Mouse (Mus musculus) retina, embryonic 14.5 days (tissue): ENCODE data around the gene Sat2.
A peak's percentile ranks its signal among the peaks of the same experiment; 100 is the strongest.
"Not testable (repeated sequence)": the region's sequence is repeated elsewhere in the genome, so short reads cannot be mapped to it uniquely, and the experiment has no call there.

Source experiments
- DNase-seq: peaks from one replicate; pipeline ENCODE4 v3.0.0-alpha.2; 2015; ENCODE audit warnings: low spot score

The Sat2 gene

DNA sequence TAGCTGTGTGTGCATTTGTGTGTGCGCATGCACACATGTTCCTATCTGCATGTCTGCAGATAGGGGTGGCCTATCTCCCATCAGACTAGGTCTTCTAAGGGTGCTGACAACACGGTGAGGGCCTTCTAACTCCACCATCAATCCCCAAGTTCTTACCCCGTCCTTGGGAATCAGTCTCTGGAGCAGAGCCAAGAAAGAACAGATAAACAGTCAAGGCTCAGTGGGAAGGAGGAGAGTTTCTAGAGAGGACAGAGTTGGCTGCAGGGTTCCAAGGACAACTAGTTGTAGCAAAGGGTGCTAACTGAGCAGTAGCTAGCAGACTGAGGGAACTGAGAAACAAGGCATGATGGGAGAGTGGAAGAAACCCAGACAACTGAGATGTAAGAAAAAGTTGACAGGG lies 20.1 kb upstream of the Sat2 start:
- no peak for DNase-seq

DNA sequence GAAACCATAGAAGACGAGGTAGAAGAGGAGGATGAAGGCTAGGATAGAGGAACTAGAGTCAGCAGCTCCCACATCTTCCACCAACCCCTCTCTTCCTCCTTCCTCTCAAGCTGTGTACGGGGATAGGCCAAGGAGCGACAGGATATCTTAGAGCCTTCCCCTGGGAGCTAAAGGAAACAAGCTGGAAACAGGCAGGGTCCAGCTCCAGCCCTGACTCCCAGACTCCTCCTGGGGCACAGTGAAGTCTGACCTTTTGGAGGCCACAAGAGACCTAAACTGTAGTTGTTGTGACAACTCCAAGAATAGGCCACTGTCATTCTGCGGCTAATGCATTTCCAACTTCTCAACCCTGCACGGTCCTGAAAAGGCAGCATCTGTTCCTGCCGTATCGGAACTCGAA lies 18.3 kb upstream of the Sat2 start:
- no peak for DNase-seq

DNA sequence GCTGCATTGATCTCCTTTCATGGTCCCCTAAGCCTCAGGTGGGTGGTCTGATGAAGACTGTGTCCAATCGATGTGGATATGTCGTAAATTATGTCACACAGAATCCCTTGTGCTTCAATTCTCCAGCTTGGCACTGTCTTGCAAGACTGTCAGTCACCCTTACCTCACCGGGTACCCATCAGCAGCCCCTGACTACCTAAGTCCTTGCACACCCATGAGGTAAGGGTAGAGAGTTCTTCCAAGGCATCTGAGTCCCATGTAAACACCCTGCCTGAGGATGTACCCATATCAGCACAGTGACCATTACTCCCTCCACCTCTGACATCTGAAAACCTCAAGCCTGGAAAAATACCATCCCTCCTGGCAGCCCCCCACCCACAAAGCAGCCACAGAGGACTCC lies 17.5 kb upstream of the Sat2 start:
- DNase-seq, result peak; percentile 31

DNA sequence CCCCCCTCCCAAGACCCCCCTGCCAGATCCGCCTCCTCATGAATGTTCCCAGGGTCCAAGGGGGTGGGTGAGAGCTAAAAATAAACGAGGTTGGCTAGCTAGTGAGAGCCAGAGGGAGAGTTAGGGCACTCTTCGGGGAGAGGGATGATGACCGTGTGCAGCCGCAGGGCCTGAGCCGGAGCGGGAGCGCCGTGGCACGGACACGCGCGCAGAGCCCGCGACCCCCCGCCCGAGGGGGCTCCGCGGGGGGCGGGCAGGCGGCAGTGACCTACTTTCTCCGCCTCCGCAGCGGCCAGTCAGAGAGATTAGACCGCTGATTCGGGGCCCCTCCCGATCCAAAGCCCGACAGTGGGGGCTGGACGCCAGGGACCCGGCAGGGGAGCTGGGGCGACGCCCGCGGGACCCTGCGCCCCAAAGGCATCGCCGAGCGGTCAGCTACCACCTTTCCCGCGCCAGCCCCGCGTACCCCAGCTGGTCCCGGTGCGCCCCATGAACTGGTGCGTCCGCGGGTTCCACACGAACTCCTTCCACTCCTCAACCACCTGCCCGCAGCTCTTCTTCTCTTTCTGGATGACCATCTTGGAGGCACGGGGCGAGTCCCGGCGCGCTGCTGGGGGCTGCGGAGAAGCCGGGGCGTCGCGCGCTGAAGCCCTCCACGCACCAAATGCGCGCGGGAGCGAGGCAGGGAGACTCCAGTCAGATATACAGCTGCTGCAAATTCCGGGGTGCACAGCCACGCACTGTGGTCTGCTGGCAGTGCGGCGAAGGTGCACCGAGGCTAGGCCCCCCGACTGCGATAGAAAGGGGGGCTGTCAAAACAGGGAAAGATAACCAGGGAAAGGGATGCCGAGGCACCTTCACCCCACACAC lies 16.8 kb upstream of the Sat2 start:
- DNase-seq, result peak; percentile 65

DNA sequence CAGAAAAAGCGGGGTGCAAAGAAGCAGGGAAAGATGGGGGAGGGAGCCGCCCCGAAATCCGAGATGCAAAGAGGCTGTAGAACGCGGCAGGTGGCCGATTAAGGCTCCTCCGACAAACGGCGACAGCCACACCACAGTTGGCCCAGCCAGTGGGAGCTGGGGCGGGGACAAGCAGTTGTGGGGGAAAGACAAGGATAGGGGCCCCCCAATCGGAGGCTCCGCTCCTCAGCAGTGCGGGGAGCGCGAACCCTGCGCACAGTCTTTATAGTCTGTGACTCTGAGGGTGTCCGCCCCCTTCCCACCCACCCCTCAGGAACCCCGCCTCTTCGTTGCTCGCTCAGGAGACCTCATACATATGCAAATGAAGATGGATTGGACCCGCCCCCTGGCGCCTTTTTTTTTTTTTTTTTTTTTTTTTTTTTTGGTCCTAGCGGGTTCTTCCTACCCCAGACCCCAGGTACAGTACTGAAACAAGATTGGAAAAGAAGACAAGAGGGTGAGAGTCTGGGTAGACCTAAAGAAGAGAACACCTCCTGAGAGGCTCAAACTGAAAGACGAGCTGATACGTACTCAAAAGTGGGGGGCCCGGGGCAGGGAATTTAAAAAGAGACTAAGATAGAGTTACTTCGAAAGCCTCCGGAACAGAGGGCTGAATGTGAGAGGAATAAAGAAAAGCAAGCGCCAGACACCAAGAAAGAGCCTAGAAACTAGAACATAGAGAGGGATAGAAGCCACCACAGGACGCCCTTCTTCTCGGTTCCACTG lies 15.9 kb upstream of the Sat2 start, which contains the start of gene Atp1b2:
Atp1b2 (minus strand) TSS at position 217 of the 765 bp plus-strand sequence.
- DNase-seq, result peak; percentile 87

DNA sequence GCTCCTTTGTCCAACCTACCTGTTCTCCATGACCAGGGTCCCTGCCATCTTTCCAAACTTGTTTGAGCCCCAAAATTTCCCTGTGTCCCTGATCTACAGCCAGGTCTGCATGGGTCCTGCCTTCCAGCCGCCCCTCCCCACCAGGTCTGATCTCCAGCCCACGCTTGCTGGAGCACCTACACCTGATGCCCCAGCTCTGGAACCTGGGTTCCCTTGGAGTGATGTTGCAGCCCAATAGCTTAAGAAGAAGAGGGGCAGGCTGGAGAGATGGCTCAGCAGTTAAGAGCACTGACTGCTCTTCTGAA lies 15.4 kb upstream of the Sat2 start:
- DNase-seq, result no peak

DNA sequence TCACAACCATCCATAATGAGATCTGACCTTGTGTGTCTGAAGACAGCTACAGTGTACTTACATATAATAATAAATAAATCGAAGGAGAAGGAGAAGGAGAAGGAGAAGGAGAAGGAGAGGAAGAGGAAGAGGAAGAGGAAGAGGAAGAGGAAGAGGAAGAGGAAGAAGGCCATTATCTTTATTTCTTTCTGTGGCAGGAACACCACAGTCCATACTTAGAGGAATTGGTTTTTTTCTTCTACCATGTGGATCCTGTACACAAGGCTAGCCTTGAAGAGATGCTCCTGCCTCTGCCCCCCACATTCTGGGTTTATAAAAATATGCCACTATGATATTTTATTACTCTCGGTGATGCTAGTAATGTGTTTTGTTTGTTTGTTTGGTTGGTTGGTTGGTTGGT lies 15.0 kb upstream of the Sat2 start:
- DNase-seq, result no peak

DNA sequence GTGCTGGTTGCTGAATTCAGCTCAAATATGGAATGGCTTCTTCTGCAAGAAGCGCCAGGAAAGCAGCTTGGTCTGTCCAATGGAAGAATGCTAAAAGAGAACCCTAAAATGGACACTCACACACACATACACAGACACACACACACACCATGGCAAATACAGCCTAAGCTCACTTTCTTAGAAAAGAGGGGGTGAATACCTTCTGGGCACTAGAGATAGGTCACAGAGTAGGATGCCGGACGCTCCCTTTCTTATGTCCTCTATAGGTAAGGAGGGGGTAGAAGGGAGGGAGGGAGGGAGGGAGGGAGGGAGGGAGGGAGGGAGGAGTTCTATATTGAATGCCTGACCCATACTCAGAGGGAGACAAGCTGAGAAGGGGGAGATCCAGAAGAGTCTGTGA lies 13.3 kb upstream of the Sat2 start:
- no peak for DNase-seq

DNA sequence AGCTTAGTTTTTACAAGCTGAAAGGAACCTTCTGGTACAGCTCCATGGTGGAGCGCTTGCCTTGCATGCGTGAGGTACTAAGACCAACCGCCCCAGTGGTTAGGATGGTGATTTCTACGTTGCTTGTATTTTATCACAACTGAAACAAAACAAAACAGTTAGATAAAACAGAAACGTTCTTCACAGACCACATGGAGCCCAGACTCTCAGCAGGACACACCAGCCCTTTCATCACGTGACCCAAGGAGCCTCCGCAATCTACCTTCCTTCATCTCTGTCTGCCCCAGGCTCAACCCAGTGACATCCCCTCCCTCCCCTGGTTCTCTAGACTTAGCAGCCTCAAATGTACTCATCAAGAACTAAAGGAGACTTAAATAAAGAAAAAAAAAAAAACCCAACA lies 12.4 kb upstream of the Sat2 start:
- DNase-seq, result no peak

DNA sequence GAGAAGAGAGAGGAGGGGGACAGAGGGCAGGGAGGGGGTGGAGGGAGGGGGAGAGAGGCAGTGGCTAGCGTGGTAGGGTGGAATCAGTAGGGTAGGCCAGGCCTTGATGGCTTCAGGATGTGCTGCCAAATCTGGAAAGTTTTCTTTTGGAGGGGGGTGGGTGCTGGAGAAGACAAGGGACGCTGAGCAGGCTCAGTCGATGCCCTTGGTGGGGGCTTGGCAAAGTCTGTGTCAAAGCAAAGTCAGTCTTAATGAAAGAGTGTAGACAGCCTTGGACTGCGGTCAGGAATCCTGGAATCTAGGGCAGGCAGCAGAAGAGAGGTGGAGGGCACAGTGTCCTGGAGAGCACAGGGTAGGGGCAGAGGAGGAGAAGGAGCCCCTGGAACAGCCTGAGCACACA lies 10.9 kb upstream of the Sat2 start:
- DNase-seq, result no peak

DNA sequence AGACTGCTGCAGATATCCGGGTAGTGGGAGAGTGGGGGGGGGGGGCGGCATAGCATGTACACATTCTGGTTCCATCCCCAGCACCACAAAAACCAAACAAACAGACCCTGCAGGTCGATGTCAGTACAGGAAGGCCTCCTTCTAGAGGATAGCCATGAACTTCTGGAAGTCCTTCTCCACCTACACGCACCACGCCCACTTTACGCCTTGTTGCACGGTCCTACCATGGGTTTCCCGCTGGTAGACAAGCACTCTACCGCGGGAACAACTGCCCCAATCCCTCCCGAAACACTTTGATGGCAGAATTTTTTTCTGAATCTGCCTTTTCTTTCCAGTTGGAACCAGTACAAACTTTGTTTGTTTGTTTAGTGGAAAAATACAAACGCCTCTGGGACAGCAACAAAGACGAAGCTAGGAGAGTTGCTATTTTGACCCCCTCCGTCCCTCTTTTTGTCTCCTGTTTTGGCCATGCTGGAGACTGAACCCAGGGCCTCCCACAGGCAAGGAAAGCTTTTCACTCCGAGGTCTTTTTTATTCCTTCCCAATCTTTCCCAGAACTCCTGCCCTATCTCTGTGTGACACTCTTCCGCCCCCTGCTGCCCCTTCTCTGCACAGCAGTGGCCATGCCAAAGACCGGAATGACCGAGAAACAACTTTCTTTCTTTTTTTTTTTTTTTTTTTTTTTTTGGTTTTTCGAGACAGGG lies 8.1 kb upstream of the Sat2 start:
- DNase-seq, result peak; percentile 91

DNA sequence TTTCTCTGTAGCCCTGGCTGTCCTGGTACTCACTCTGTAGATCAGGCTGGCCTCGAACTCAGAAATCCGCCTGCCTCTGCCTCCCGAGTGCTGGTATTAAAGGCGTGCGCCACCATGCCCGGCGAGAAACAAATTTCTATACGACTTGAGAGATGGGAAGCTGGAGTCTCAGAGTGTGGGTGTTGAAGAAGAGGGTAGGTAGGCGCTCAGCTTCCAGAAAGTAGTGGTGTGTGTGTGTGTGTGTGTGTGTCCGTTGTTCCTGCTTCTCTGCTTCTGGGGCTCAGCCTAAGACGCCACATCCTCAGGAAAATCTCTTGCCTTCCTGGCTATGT lies 7.6 kb upstream of the Sat2 start:
- not testable (repeated sequence) for DNase-seq

DNA sequence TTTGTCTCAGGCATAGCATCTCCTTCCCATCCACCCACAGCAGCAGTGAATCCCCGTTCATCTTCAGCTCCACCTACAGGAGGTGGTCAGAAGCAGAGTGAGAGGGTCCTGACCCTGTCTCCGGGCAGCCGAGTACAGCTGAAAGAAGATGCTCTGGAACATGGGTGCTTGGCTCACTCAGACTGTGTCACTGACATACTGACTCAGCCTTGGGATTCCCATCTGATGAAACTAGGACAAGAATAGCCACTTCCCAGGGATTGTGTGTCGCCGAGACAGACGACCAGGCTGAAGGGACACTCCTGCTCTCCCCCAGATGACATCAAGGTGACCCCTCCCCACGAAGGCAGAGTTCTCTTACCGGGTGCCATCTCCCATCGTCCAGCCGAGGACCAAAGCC lies 5.0 kb upstream of the Sat2 start:
- DNase-seq, result no peak

DNA sequence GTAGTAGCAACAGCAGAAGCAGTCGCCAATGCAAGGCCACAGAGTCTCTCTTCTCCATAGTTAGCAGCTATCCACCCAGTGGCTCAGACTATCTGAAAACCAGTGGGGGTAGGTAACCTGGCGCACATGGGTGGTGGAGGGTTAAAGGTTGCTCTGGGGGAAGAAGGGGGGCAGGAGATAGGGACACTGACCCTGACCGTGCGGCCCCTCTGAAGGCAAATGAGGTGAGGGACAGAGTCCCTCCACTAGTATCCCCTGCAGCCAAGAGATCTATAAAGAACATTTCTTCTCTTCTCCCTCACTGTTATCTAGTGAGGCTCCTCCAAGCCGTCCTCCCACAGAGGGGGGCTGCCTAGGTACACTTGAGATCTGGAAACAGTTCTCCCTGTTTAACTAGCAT lies 4.0 kb upstream of the Sat2 start, which contains the start of gene Shbg:
Shbg (minus strand) TSS at position 101 of the 400 bp plus-strand sequence.
- DNase-seq, result no peak

DNA sequence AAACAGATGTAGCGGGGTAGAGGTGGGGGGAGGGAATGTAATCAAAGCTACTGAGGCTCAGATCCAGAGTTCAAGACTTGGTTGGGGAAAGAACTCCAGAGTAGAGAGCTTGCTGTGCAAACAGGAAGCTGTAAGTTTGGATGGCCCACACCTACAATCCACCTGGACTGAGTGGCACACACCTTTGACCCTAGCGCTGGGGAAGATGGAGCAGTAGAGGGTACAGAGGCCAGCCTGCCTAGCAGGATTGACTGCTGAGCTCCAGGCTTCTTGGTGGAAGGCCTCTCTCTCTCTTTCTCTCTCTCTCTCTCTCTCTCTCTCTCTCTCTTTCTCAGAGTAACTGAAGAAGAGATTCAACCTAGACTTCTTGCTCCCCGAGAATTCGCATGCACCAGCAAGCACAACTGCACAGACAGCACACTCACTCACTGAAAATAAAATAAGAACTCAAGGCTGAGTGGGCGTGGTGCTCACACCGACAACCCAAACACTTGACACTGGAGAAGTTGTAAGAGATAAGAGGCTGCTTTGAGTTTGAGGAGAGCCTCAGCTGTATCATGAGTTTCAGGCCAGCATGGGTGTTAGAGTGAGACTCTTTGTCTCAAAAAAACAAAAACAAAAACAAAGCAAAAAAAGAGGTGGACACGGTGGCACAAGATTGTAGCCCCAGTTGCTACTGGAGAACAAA lies 1.3 kb upstream of the Sat2 start:
- DNase-seq, result no peak

DNA sequence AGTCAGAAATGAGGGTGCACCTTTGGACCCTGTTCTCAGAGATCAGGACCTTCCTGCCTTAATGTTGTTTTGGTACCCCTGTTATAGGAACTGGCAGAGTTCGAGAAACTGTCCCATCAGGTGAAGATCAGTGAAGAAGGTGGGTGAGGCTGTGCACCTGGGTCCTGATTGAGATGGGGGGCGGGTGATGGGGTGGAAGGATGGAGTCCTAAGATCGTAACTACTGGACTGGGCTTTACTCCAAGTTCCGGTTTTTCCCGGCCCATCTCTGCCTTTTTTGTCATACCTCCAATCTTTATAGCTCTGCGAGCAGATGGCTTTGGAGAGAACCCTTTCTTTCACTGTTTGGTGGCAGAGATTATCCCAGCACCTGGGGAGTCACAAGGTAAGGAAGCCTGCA lies 582 bp downstream of the Sat2 start:
- no peak for DNase-seq

DNA sequence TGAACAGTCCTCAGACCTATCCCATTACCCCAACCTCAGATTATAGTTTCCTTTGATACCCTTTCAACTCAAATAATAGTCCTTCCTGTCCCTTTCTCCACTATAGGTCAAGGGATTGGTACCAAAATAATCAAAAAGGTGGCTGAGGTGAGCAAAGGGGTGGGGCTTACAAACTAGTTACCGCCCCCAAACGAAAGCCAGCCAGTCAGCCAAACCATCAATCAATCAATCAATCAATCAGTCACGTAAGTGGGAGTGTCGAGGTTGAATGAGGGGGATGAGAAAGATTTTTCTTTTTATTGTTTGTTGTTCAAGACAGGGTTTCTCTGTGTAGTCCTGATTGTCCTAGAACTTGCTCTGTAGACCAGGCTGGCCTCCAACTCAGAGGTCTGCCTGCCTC lies 1.2 kb downstream of the Sat2 start:
- DNase-seq, result no peak

DNA sequence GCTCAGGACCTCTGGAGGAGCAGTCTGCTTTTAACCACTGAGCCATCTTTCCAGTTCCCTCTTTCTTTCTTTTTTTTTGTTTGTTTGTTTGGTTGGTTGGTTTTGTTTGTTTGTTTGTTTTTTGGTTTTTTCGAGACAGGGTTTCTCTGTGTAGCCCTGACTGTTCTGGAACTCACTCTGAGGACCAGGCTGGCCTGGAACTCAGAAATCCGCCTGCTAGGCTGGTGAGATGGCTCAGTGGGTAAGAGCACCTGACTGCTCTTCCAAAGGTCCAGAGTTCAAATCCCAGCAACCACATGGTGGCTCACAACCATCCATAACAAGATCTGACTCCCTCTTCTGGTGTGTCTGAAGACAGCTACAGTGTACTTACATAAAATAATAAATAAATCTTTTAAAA lies 2.5 kb downstream of the Sat2 start:
- DNase-seq, result not testable (repeated sequence)

DNA sequence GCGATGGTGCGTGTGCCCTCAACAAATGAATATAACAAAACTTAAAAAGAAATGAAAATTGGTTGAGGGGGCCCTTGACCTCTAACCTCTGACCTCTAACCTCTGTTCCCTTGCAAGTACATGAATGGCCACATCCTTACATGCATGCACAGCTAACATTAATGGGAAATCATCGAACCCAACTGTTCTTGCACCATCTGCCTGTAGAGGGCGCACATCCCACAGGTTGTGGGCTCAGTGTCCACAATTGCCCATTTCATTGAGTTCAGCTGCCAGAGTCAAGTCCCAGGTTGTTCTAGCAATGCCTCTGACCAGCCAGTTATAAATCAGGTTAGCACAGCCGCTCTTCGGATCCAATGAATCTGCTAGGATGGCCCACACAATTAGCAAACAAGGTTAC lies 6.5 kb downstream of the Sat2 start:
- peak; percentile 90 for DNase-seq

DNA sequence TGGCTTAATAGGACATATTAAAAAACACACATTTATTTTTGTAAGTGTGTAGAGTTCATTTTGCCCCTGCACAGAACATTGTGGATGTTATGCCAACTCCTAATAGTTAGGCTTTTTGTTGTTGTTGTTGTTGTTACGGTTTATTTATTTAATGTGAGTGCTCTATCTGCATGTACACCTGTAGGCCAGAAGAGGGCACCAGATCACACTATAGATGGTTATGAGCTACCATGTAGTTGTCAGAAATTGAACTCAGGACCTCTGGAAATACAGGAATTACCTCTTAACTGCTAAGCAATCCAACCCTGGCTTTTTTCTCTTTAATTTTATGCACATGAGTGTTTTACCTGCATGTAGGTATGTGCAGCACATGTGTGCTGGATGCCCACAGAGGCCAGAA lies 8.0 kb downstream of the Sat2 start:
- DNase-seq, result peak; percentile 47

DNA sequence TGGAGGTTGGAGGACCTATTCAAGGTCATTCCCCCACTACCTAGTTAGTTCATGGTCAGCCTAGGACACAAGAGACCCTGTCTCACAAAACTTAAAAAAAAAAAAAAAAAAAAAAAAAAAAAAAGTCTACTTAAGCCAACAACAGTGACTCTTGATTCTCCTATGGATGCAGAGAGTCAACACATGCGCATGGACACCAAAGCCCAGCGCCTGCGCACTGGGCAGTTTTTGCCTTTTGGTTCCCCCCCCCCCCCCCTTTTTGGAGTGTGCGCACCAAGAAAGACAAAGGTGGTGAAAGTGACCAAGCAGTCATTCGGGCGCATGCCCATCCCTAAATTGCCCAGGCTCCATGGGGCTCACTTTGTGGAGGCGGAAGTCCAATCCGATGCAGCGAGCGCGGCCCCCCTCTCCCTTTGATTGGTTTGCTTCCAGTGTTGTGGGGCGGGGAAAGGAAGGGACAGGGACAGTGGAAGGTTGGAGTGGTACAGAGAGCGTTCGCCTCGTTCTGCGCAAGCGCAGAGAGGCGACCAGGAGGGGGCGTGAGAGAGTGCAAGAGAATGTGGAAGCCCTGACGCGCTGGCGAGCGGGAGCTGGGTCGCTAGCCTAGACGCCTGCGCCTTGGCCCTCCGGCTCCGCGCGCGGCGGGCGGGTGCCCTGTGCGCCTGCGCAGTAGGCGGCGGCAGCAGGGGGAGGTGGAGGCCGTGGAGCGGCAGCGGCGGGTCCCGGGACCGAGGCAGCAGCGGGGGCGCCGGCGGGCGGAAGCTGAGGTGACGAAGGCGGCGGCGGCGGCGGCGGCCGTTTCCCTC lies 10.7 kb downstream of the Sat2 start, which contains the start of gene Fxr2:
Fxr2 (plus strand) TSS at position 707 of the 806 bp plus-strand sequence.
- DNase-seq, result peak; percentile 100
